Mouse (Mus musculus) ES-Bruce4 (cell line): ENCODE results near the gene Foxo3.

ENCODE experiments used
- CTCF ChIP-seq: IDR thresholded peaks from one replicate; pipeline ENCODE4 v1.8.1; 2011; ENCODE audit warnings: low read depth, low read length
- EP300 ChIP-seq: IDR thresholded peaks from 2 replicates; pipeline ENCODE4 v1.6.1; 2011; ENCODE audit warnings: low read depth, low read length; ENCODE audit not compliant: insufficient read depth
- POLR2A ChIP-seq: IDR thresholded peaks from one replicate; pipeline ENCODE4 v1.8.1; 2011; ENCODE audit warnings: low read length; ENCODE audit not compliant: insufficient read depth

DNA sequence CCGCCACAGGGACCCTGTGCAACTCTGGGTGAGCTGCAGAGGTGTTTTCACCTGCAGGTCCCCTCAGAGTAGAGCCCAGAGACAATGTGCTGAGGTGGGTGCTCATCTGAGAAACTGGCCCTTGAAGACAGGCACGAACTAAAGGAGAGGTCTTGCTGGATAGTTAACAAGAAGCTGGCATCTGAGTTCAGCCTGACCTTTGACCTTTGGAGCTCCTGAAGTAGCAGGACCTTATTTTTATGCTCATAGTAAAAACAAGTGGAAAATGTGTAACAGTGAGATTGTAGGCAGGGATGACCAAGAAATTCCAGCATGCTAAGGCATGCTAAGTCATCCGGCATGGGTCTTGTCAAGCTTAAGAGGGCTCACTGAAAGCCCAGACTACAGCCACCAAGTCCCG lies 82.6 kb downstream of the Foxo3 start:
- TF ChIP-seq POLR2A (no peak), CTCF (no peak), EP300 (no peak)
